Mouse (Mus musculus): ENCODE measurements around the gene Actr8. TPM values are rescaled to one million over a fixed set of nuclear protein-coding genes. Genes with fewer than 3 reads are reported as not detected.

The Actr8 gene
- polyA plus RNA-seq (2012; ENCODE audit: insufficient read depth, insufficient read length, missing spikeins) = 22.8 and 29.2 TPM in 2 replicates

GRCm38 (mm10) chr14:29978254-29979204 lies at the start of gene Actr8:
Actr8 (plus strand) TSS chr14:29978337.
- peak within 1 kb of the TSS; percentile 95 for H3K27ac ChIP-seq (replicated peaks; ENCODE audit: low read depth, low read length)
- H3K4me1 ChIP-seq (ENCODE audit: control insufficient read depth, insufficient read depth, insufficient read length, low read length) = no peaks in the 10 kb centered on the region
- peak within 1 kb of the TSS; percentile 95 for H3K4me3 ChIP-seq (ENCODE audit: insufficient read depth, low read depth, low read length)

GRCm38 (mm10) chr14:29928966-29929365 lies 49.2 kb upstream of the Actr8 start:
- H3K4me3 ChIP-seq (ENCODE audit: insufficient read depth, low read depth, low read length) = no peak overlapping the region
- no peaks in the 10 kb centered on the region for H3K4me1 ChIP-seq (ENCODE audit: control insufficient read depth, insufficient read depth, insufficient read length, low read length)
- H3K27ac ChIP-seq (replicated peaks; ENCODE audit: low read depth, low read length) = no peak overlapping the region

DNA sequence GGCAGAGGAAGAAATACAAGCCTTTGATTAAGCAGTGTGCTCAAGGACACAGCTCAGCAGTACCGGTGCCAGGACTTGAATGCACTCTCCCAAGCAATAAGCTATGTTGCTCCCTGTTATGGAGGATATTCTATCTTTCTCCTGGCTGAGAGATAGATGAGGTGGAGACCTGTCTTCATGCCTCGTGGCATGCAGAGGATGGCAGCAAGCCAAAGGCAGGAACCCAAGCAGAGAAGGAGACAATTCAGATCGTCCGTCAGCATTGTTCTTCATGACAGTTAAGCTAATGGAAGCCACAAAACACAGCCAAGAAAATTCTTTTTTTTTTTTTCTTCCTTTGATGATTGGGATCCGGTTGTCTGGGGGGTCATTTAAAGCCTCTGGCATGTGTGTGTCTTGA lies 42.6 kb upstream of the Actr8 start:
- Histone ChIP-seq H3K4me3 (ENCODE audit: insufficient read depth, low read depth, low read length) (no peak overlapping the region), H3K4me1 (ENCODE audit: control insufficient read depth, insufficient read depth, insufficient read length, low read length) (no peaks in the 10 kb centered on the region), H3K27ac (replicated peaks; ENCODE audit: low read depth, low read length) (no peak overlapping the region)

- no peak overlapping the region for H3K4me3 ChIP-seq (ENCODE audit: insufficient read depth, low read depth, low read length)
- H3K4me1 ChIP-seq (ENCODE audit: control insufficient read depth, insufficient read depth, insufficient read length, low read length) = no peaks in the 10 kb centered on the region
- no peak overlapping the region for H3K27ac ChIP-seq (replicated peaks; ENCODE audit: low read depth, low read length)
Observed at GRCm38 (mm10) chr14:29937466-29937865, 40.7 kb upstream of the Actr8 start.

DNA sequence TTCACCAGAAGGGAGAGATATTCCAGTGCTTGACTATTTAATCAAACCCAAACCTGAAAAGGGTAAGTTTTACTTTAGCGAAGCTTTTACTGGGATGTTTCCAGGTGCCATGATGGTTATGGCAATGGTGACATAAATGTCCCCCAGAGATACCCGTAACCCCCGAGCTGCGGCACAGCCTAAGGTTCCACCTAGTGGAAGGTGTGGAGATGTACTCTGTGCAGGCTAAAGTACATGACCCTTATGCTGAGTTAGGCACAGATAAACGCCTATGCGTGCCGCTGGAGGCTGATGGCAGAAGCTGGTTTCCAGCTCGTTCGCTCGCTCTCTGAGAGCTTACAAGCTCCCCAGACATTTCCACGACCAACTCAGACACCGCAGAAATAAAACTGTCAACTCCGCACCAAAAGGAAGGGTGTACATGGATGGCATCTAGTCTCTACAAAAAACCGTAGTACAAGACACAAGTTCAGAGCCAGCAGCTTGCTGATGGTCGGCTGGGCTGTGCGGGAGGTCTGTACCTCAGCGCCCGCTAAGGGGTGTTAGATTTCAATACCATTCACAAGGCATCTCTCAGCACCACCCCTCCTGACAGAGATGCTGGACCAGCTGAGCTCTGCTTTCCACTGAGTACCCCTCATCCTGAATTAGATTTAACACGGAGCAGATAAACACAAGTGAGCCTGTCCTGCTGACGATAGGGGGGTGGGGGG lies 38.4 kb upstream of the Actr8 start:
- no peak overlapping the region for H3K4me3 ChIP-seq (ENCODE audit: insufficient read depth, low read depth, low read length)
- H3K27ac ChIP-seq (replicated peaks; ENCODE audit: low read depth, low read length) = no peak overlapping the region
- no peaks in the 10 kb centered on the region for H3K4me1 ChIP-seq (ENCODE audit: control insufficient read depth, insufficient read depth, insufficient read length, low read length)

DNA sequence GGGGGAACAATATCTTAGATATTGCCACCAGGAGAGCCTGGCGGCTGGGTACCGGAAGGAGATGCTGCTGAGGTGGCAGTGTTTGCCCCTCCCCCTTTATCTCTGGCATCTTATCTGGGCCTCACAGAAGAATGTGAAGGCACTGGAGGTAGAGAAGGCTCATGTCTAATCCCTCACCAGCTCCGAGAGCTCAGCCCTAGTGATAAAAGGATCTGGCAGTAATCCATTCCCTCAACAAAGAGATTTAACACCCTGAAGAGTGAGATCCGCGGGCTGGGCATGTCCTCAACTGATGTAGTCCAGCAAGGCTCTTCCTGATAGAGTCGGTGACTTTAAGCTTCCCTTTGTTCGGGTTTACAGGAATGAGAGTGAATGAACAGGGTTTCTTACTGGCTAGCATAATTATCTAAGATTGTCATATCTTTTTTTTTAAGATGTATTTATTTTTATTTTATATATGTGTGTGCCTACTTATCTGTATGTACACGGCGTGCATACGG lies 37.8 kb upstream of the Actr8 start:
- Histone ChIP-seq H3K4me1 (ENCODE audit: control insufficient read depth, insufficient read depth, insufficient read length, low read length) (no peaks in the 10 kb centered on the region), H3K4me3 (ENCODE audit: insufficient read depth, low read depth, low read length) (no peak overlapping the region), H3K27ac (replicated peaks; ENCODE audit: low read depth, low read length) (no peak overlapping the region)

DNA sequence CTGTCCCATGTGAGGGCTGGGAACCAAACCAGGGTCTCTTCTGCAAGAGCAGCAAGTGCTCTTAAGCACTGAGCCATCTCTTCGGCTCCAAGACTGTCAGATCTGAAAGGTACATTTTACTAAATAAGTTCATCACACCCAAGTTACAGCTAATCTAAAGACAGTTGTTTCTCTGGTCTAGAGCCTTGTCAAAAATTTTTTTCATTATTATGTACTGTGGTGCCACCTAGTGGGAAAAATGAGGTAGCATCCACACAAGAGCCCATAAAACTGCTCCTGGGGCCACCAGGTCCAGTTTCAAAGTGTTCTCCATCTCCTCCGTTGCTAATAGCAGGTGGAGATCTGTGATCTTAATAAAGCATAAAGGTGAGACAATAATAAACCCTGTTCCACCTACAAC lies 37.3 kb upstream of the Actr8 start:
- H3K4me1 ChIP-seq (ENCODE audit: control insufficient read depth, insufficient read depth, insufficient read length, low read length) = no peaks in the 10 kb centered on the region
- H3K27ac ChIP-seq (replicated peaks; ENCODE audit: low read depth, low read length) = no peak overlapping the region
- no peak overlapping the region for H3K4me3 ChIP-seq (ENCODE audit: insufficient read depth, low read depth, low read length)

GRCm38 (mm10) chr14:29946761-29947309 lies 31.3 kb upstream of the Actr8 start:
- no peak overlapping the region for H3K27ac ChIP-seq (replicated peaks; ENCODE audit: low read depth, low read length)
- H3K4me1 ChIP-seq (ENCODE audit: control insufficient read depth, insufficient read depth, insufficient read length, low read length) = no peaks in the 10 kb centered on the region
- no peak overlapping the region for H3K4me3 ChIP-seq (ENCODE audit: insufficient read depth, low read depth, low read length)

- Histone ChIP-seq H3K27ac (replicated peaks; ENCODE audit: low read depth, low read length) (no peak overlapping the region), H3K4me1 (ENCODE audit: control insufficient read depth, insufficient read depth, insufficient read length, low read length) (no peaks in the 10 kb centered on the region), H3K4me3 (ENCODE audit: insufficient read depth, low read depth, low read length) (no peak overlapping the region)
Observed at GRCm38 (mm10) chr14:29950805-29951204, 27.3 kb upstream of the Actr8 start.

- no peak overlapping the region for H3K27ac ChIP-seq (replicated peaks; ENCODE audit: low read depth, low read length)
- H3K4me1 ChIP-seq (ENCODE audit: control insufficient read depth, insufficient read depth, insufficient read length, low read length) = no peaks in the 10 kb centered on the region
- no peak overlapping the region for H3K4me3 ChIP-seq (ENCODE audit: insufficient read depth, low read depth, low read length)
Observed at GRCm38 (mm10) chr14:29957393-29957792, 20.7 kb upstream of the Actr8 start.

DNA sequence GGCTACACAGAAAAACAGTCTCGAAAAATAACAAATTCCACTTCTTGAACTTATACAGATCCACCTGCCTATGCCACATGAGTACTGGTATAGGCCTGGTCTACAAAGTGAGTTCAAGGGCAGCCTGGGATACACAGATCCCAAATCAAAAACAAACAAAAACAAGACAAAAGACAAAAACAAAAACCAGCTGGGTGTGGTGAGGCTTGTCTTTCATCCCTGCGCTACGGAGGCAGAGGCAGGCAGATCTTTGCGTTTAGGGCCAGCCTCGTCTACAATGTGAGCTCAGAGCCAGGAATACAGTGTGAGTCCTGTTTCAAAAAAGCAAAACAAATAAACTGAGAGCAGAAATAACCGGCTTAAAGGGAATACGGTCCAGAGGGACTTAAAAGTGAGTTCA lies 10.5 kb upstream of the Actr8 start:
- Histone ChIP-seq H3K4me1 (ENCODE audit: control insufficient read depth, insufficient read depth, insufficient read length, low read length) (peaks cover 6% of the 10 kb centered on the region; the same call in 1 of the 2 replicates), H3K4me3 (ENCODE audit: insufficient read depth, low read depth, low read length) (peak overlapping the region; percentile 66), H3K27ac (replicated peaks; ENCODE audit: low read depth, low read length) (peak overlapping the region; percentile 83)

DNA sequence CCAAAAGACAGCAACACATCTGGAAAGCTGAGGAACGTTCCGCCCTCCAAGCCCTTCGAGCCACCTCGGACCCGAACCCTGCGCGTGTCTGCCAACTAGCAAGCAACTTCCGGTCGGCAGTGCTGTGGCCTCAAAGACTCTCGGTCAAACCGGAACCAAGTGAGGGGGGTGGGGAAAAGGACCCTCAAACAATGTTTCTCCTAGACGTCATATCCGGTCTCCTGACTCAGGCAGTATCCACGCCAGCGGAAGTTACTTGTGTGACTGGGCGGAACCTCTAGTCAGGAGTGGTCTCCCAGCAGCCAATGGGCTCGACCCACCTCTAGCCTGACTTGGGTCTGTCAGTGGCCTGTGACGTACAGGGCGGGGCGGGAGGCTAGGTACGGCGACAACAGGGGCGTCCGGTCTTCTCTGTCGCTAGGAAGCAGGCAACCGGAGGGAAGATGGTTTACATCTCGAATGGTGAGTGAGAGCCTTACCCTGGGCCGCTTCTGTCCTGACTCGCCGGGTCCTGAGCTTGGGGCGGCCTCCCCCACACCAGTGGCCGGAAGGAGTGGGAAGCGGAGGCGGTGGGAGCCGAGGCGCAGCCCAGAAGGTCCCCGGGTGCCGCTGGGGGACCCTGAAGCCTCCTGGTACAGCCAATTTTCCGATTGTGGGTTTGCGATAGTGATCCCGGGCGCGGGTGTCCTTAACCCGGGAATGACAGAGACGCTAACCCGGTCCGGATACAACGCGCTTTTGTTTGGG lies 9.9 kb upstream of the Actr8 start, which contains the start of gene Selenok:
TSS of gene Selenok (plus strand) at position 234 of the 747 bp plus-strand sequence.
- Histone ChIP-seq H3K27ac (replicated peaks; ENCODE audit: low read depth, low read length) (peak within 1 kb of the TSS; percentile 87), H3K4me3 (ENCODE audit: insufficient read depth, low read depth, low read length) (peak within 1 kb of the TSS; percentile 82), H3K4me1 (ENCODE audit: control insufficient read depth, insufficient read depth, insufficient read length, low read length) (peaks cover 6% of the 10 kb centered on the region; the same call in 1 of the 2 replicates)

DNA sequence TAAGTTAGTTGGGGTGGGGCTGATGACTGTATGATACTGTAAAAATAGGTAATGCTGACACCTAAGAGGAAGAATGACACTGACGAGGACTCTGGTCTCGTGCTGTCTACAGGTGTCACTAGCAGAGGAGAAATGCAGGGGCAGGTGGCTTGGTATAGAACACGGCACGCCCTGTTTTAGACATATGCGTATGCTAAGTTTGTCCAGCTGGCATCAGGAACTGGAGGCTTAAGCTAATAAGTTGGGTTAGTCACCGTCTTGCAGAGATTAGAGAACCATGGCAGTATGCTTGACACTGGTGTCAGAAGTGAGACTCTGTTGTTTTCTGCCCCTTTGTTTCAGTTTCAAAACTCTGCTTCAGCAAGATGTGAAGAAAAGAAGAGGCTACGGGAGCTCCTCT lies 6.7 kb upstream of the Actr8 start:
- no peak overlapping the region for H3K4me3 ChIP-seq (ENCODE audit: insufficient read depth, low read depth, low read length)

DNA sequence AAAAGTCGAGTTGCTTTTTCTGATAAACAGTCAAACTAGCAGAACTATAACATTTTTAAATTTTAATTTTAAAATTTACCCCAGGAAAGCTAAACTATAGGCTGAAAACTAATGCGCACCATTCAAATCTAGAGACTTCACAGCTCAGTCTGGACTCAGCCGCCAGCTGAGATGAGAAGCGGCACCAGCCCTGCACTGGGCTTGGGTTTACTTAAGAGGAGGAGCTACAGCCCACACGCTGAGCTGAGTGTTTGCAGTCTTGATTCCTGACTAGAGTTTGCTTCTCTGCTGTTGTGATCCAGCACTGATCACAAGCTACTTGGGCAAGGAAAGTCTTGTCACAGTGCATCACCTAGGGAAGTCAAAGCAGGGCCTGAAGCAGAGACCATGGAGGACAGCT lies 6.1 kb upstream of the Actr8 start:
- Histone ChIP-seq H3K4me3 (ENCODE audit: insufficient read depth, low read depth, low read length) (no peak overlapping the region), H3K27ac (replicated peaks; ENCODE audit: low read depth, low read length) (no peak overlapping the region), H3K4me1 (ENCODE audit: control insufficient read depth, insufficient read depth, insufficient read length, low read length) (peaks cover 6% of the 10 kb centered on the region; the same call in 1 of the 2 replicates)

More for the DNA sequence above, 6.7 kb upstream of the Actr8 start:
- Histone ChIP-seq H3K27ac (replicated peaks; ENCODE audit: low read depth, low read length) (no peak overlapping the region), H3K4me1 (ENCODE audit: control insufficient read depth, insufficient read depth, insufficient read length, low read length) (peaks cover 6% of the 10 kb centered on the region; the same call in 1 of the 2 replicates)

All from brown adipose tissue, adult 24 weeks (tissue).